Mouse (Mus musculus): Measurements from ENCODE around the gene Rreb1. TPM values are rescaled to one million over a fixed set of nuclear protein-coding genes. Genes with fewer than 3 reads are reported as not detected.

Rreb1 gene
- total and polyA plus RNA-seq, 2 experiments, result 9.0 to 12.4 TPM

- Histone ChIP-seq H3K9ac (ENCODE audit: low read depth, low read length) (no peak overlapping the region), H3K27ac (replicated peaks; ENCODE audit: insufficient read depth, low read depth, low read length) (no peak overlapping the region), H3K27me3 (ENCODE audit: control insufficient read depth, insufficient read depth, low read length) (no peaks in the 10 kb centered on the region), H3K4me3 (ENCODE audit: insufficient read depth, low read depth, low read length) (no peak overlapping the region), H3K4me1 (ENCODE audit: control insufficient read depth, insufficient read depth, low read length) (peaks cover 7% of the 10 kb centered on the region; the same call in 1 of the 2 replicates), H3K36me3 (ENCODE audit: control insufficient read depth, insufficient read depth, low read length) (peaks cover 2% of the 10 kb centered on the region; the same call in 1 of the 2 replicates), H3K79me2 (ENCODE audit: control insufficient read depth, insufficient read depth, low read length) (peaks cover 65% of the 10 kb centered on the region)
- 87% methylated on average over 3 of the region's 3 CpGs for WGBS
- no peak for DNase-seq (ENCODE audit: extremely low read depth, low read depth, low spot score)
- TF ChIP-seq CTCF (IDR thresholded peaks at IDR 0.05; ENCODE audit: low read depth, low read length) (no peak), POLR2A (IDR thresholded peaks at IDR 0.05; ENCODE audit: extremely low read depth, insufficient read depth, low read length) (no peak)
Observed at GRCm38 (mm10) chr13:37837372-37837771, 59.2 kb downstream of the Rreb1 start.

- Histone ChIP-seq H3K4me3 (ENCODE audit: insufficient read depth, low read depth, low read length) (no peak overlapping the region), H3K36me3 (ENCODE audit: control insufficient read depth, insufficient read depth, low read length) (peaks cover 2% of the 10 kb centered on the region; the same call in 1 of the 2 replicates), H3K9ac (ENCODE audit: low read depth, low read length) (no peak overlapping the region), H3K27ac (replicated peaks; ENCODE audit: insufficient read depth, low read depth, low read length) (no peak overlapping the region), H3K4me1 (ENCODE audit: control insufficient read depth, insufficient read depth, low read length) (peaks cover 4% of the 10 kb centered on the region), H3K27me3 (ENCODE audit: control insufficient read depth, insufficient read depth, low read length) (no peaks in the 10 kb centered on the region), H3K79me2 (ENCODE audit: control insufficient read depth, insufficient read depth, low read length) (peaks cover 63% of the 10 kb centered on the region)
- 87% methylated on average over 18 of the region's 18 CpGs for WGBS
- TF ChIP-seq CTCF (IDR thresholded peaks at IDR 0.05; ENCODE audit: low read depth, low read length) (no peak), POLR2A (IDR thresholded peaks at IDR 0.05; ENCODE audit: extremely low read depth, insufficient read depth, low read length) (no peak)
- no peak for DNase-seq (ENCODE audit: extremely low read depth, low read depth, low spot score)
Observed at GRCm38 (mm10) chr13:37838260-37839183, 60.3 kb downstream of the Rreb1 start.

- H3K27ac ChIP-seq (replicated peaks; ENCODE audit: insufficient read depth, low read depth, low read length), result no peak overlapping the region
- no peak for DNase-seq (ENCODE audit: extremely low read depth, low read depth, low spot score)
- peaks cover 32% of the 10 kb centered on the region for H3K4me1 ChIP-seq (ENCODE audit: control insufficient read depth, insufficient read depth, low read length)
- 63% methylated on average over 7 of the region's 7 CpGs for WGBS
- H3K36me3 ChIP-seq (ENCODE audit: control insufficient read depth, insufficient read depth, low read length), result no peaks in the 10 kb centered on the region
- H3K79me2 ChIP-seq (ENCODE audit: control insufficient read depth, insufficient read depth, low read length), result peaks cover 67% of the 10 kb centered on the region
- no peak overlapping the region for H3K9ac ChIP-seq (ENCODE audit: low read depth, low read length)
- H3K27me3 ChIP-seq (ENCODE audit: control insufficient read depth, insufficient read depth, low read length), result no peaks in the 10 kb centered on the region
- TF ChIP-seq POLR2A (IDR thresholded peaks at IDR 0.05; ENCODE audit: extremely low read depth, insufficient read depth, low read length), result no peak
- TF ChIP-seq CTCF (IDR thresholded peaks at IDR 0.05; ENCODE audit: low read depth, low read length), result no peak
- no peak overlapping the region for H3K4me3 ChIP-seq (ENCODE audit: insufficient read depth, low read depth, low read length)
Observed at GRCm38 (mm10) chr13:37843241-37843640, 65.0 kb downstream of the Rreb1 start.

GRCm38 (mm10) chr13:37843844-37844243, 65.6 kb downstream of the Rreb1 start:
- Histone ChIP-seq H3K27ac (replicated peaks; ENCODE audit: insufficient read depth, low read depth, low read length) (no peak overlapping the region), H3K79me2 (ENCODE audit: control insufficient read depth, insufficient read depth, low read length) (peaks cover 64% of the 10 kb centered on the region), H3K27me3 (ENCODE audit: control insufficient read depth, insufficient read depth, low read length) (no peaks in the 10 kb centered on the region), H3K4me1 (ENCODE audit: control insufficient read depth, insufficient read depth, low read length) (peaks cover 34% of the 10 kb centered on the region), H3K9ac (ENCODE audit: low read depth, low read length) (no peak overlapping the region), H3K36me3 (ENCODE audit: control insufficient read depth, insufficient read depth, low read length) (no peaks in the 10 kb centered on the region), H3K4me3 (ENCODE audit: insufficient read depth, low read depth, low read length) (no peak overlapping the region)
- 78% methylated on average over 10 of the region's 10 CpGs for WGBS
- no peak for DNase-seq (ENCODE audit: extremely low read depth, low read depth, low spot score)
- TF ChIP-seq CTCF (IDR thresholded peaks at IDR 0.05; ENCODE audit: low read depth, low read length), result no peak
- TF ChIP-seq POLR2A (IDR thresholded peaks at IDR 0.05; ENCODE audit: extremely low read depth, insufficient read depth, low read length), result no peak

GRCm38 (mm10) chr13:37845156-37845555, 67.0 kb downstream of the Rreb1 start:
- 71% methylated on average over 3 of the region's 3 CpGs for WGBS
- Histone ChIP-seq H3K4me1 (ENCODE audit: control insufficient read depth, insufficient read depth, low read length) (peaks cover 34% of the 10 kb centered on the region), H3K27me3 (ENCODE audit: control insufficient read depth, insufficient read depth, low read length) (no peaks in the 10 kb centered on the region), H3K4me3 (ENCODE audit: insufficient read depth, low read depth, low read length) (no peak overlapping the region), H3K9ac (ENCODE audit: low read depth, low read length) (peak overlapping the region; percentile 9; the same call in 1 of the 2 replicates), H3K27ac (replicated peaks; ENCODE audit: insufficient read depth, low read depth, low read length) (peak overlapping the region; percentile 52), H3K79me2 (ENCODE audit: control insufficient read depth, insufficient read depth, low read length) (peaks cover 66% of the 10 kb centered on the region), H3K36me3 (ENCODE audit: control insufficient read depth, insufficient read depth, low read length) (no peaks in the 10 kb centered on the region)
- TF ChIP-seq CTCF (IDR thresholded peaks at IDR 0.05; ENCODE audit: low read depth, low read length) (no peak), POLR2A (IDR thresholded peaks at IDR 0.05; ENCODE audit: extremely low read depth, insufficient read depth, low read length) (no peak)
- DNase-seq (ENCODE audit: extremely low read depth, low read depth, low spot score), result no peak

GRCm38 (mm10) chr13:37845641-37846040, 67.4 kb downstream of the Rreb1 start:
- peaks cover 34% of the 10 kb centered on the region for H3K4me1 ChIP-seq (ENCODE audit: control insufficient read depth, insufficient read depth, low read length)
- TF ChIP-seq POLR2A (IDR thresholded peaks at IDR 0.05; ENCODE audit: extremely low read depth, insufficient read depth, low read length) (no peak), CTCF (IDR thresholded peaks at IDR 0.05; ENCODE audit: low read depth, low read length) (no peak)
- H3K36me3 ChIP-seq (ENCODE audit: control insufficient read depth, insufficient read depth, low read length), result no peaks in the 10 kb centered on the region
- peaks cover 65% of the 10 kb centered on the region for H3K79me2 ChIP-seq (ENCODE audit: control insufficient read depth, insufficient read depth, low read length)
- DNase-seq (ENCODE audit: extremely low read depth, low read depth, low spot score), result no peak
- no peaks in the 10 kb centered on the region for H3K27me3 ChIP-seq (ENCODE audit: control insufficient read depth, insufficient read depth, low read length)
- WGBS, result 69% methylated on average over 7 of the region's 7 CpGs
- no peak overlapping the region for H3K27ac ChIP-seq (replicated peaks; ENCODE audit: insufficient read depth, low read depth, low read length)
- H3K4me3 ChIP-seq (ENCODE audit: insufficient read depth, low read depth, low read length), result no peak overlapping the region
- H3K9ac ChIP-seq (ENCODE audit: low read depth, low read length), result no peak overlapping the region

Measured in liver, adult 2 months (tissue).